Mouse (Mus musculus): ENCODE results near the gene Ctnnd2.

Ctnnd2 gene

DNA sequence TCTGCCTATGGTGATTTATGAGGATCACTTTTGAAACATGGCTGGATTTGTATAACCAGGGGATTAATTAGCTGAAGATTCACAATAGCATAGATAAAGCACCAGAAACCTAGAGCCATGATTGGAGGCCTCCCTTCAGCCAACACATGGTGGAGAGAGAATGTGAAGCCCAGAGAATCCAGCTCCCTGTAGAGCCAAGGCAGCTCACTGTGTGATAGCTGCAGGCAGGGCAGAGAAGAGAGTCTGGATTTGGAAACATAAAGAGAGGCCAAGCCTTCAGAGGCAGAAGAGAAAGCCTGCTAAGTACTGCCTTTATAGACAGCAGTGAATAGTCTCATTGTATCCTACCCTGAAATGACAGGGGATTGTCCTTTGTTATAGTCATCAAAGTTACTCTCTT lies 340.7 kb downstream of the Ctnnd2 start:
- DNase-seq (ENCODE audit: low read depth, low spot score): peak; percentile 14

- no peak for DNase-seq (ENCODE audit: low read depth, low spot score)
These were observed 343.0 kb downstream of the Ctnnd2 start for GRCm38 (mm10) chr15:30515425-30515824.

DNA sequence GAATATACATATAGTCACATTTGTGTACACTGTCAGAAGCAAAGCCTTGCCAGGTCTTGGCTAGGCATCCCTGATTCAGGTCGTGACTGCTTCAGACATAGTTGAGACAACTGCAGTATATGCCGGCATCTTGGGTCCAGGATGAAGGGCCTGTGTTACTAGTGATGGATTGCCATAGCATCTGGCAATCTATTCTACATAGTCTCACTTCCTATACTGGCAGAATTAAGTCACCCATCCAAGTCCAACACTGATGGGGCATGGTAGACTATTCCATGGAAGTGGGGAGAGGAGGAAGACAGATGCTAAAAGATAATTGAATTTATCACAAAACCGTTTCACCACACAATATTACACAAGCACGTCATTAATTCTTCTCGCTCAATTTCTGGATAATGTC lies 369.1 kb downstream of the Ctnnd2 start:
- DNase-seq (ENCODE audit: low read depth, low spot score): no peak

DNA sequence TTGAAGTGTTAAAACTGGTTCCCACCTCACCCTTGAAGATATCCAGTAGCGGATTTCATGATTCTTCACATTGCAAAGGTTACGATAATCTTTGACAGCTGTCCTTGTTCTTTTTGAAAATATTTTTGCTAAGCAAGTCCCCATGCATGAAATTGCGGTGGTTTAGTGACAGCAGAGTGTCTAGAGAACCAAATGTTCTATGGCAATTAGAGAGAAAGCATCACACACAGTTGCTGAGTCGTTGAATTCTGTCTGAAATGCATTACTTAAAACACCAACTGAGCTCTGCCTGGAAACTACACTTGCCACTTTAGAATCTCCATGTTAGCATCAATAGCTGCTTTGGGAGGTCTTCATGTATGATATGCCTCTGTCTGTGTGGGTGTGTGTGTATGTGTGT lies 375.9 kb downstream of the Ctnnd2 start:
- DNase-seq (ENCODE audit: low read depth, low spot score): no peak

GRCm38 (mm10) chr15:30550956-30551355 lies 378.6 kb downstream of the Ctnnd2 start:
- no peak for DNase-seq (ENCODE audit: low read depth, low spot score)

- DNase-seq (ENCODE audit: low read depth, low spot score): no peak
These were observed 381.6 kb downstream of the Ctnnd2 start for GRCm38 (mm10) chr15:30553910-30554406.

DNA sequence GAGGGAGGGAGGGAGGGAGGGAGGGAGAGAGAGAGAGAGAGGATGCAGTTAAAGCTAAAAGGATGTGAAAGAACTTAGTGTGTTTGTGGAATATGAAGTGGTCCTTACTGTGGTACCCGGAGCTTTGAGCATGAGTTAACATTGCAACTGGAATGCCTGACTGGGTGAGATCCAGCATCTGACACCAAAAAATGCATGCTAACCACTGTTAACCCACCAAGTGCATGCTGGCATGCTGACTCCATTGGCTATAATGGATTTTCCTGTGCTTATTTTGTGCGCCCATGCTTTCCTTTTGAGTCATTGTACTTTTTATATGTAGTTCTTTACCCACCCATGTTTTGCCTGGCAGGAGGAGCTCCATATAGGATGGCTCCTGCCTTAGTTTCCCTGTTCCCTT lies 383.4 kb downstream of the Ctnnd2 start:
- no peak for DNase-seq (ENCODE audit: low read depth, low spot score)

DNA sequence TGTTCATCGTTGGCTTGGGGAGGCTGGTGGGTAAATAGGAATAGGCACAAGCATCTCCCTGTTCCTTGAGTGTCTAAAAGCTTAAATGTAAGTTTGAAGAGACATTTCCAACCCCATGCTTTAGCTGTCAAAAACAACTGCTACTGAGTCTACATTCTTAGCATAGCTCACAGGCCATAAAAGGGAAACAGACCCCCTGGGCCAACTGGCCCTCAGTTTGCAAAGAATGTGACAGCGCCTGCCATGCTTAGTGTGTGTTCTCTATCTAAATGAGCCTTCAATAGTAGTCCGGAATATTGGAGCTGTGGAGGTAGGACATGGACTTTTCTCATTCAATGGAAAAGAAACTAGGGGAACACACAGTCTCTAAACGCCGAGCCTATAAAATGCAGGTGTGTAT lies 390.0 kb downstream of the Ctnnd2 start:
- peak; percentile 25 for DNase-seq (ENCODE audit: low read depth, low spot score)

DNA sequence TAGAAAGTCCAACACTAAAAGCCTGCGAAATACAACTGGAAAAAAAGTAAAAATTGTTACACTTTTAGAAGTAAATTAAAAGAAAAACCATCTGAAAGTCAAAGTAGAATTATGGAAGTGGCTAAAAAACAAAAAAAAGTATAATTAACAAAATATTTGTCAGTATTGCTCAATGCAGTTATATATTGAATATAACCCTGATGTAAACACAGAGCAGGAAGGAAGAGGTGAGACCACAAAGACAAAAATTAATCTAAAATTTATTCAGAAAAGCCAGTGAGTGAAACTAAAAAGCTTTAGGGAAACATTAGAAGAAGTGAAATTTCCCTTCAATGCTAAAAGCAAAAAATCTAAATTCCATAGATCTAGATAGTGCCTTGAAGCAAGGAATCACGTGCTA lies 392.2 kb downstream of the Ctnnd2 start:
- no peak for DNase-seq (ENCODE audit: low read depth, low spot score)

DNA sequence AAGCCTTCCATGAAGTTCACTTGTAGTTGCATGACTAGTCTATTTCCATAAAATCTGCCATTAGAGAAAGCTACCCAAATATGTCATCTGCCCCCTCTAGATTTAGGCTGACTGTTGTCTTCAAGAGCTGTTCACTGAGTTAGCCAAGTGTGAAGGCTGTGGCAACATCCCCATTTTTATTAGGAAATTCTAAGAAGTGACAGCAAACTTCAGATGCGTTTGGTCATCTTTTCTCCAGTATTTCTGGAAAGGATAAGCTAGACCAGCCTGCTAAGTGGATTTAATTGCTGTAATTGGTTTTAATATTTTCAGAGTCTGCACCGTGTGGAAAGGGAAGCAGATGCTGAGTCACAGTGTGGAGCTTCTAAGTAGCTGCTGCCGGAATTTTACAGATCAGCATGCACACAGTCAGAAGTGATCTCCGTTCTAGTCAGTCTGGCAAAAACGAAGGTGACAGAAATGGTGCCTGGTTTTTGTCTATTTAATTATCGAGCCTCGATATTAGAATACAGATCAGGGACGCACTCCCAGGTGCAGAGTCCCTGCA lies 397.9 kb downstream of the Ctnnd2 start:
- DNase-seq (ENCODE audit: low read depth, low spot score): no peak

DNA sequence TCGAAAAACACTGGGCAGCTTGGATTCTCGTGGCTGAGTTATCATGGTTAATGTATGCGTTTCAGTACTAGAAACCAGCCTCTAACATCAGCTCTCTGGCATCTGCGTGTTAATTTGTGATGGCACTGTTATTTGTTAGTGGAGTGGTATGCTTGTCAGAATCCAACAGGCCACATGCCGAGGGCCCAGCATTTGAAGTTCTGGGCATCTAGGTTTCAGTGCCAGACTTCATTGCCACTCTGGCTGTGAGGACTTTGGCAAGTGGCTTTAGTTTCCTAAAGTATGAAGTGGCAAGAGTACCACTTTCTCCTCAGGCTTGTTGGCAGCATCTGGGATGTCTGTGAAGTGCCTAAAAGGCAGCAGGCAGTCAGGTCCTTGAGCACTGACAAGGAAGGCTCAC lies 415.1 kb downstream of the Ctnnd2 start:
- no peak for DNase-seq (ENCODE audit: low read depth, low spot score)

DNA sequence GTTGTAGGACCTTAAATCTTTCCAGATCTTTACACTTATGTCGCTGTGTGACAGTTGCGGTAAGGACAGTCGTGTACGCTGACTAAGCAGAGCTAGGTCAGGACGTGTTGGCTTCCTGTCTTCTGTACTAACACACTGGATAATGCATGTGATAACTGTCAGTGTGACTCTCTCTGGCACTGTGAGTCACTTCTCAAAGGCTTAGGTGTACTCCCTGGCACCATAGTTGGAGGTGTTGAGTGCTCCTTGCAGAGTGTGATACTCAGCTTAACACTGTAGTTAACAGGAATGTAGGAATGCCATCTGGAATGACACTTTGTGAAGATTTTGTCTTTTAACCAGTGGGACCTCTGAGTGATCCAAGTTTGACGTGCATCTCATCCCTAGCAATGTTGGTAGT lies 418.5 kb downstream of the Ctnnd2 start:
- DNase-seq (ENCODE audit: low read depth, low spot score): no peak

DNA sequence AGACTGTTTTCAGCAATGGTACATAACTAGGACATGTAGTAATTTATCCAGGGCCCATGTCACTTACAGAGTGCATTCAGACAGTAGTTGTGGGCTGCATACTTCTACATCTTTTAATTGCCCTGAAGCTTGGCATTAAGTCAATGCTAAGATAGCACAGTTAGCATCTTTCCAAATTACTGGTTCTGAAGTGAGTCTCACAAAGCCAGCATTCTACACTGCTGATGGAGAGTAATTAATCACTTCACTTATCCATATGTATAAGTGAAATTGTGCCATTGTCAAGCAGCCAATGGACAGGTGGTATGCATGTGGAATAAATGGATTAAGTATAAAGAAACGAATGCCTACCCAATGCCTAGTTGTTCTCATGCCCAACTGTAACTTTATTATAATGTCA lies 423.1 kb downstream of the Ctnnd2 start:
- DNase-seq (ENCODE audit: low read depth, low spot score): no peak

DNA sequence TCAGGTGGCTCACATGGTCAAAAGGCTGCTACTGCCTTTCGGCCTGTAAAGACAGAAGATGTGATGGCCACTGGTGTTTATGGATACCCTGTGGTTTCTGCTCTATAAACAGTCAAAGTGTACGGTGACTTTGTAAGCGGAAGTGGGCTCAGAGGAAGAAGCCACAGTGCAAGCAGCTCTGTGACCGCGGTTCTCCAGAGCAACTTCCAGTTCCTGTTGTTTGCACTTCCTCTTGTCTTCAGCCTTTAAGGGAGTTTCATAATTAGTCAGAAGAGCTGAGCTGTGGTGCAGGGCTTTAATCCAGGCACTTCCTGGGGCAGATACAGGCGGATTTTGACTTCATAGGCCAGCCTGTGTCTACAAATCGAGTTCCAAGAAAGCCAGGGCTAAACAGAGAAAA lies 438.2 kb downstream of the Ctnnd2 start:
- no peak for DNase-seq (ENCODE audit: low read depth, low spot score)

DNA sequence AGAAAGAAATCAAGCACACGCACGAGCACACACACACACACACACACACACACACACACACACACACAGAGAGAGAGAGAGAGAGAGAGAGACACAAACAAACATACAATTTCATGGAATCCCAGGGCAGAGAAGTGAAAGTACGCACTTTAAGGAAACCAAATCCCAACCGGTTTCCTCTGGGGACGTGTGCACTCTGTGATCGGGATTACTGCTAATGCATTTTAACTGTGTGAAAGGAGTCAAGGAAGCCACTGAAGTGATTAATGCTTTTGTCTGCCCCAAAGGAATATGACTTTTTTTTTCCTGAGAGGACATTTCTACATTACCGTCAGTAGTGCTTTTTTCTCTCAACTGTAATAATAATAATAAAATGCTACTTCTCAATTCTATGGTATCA lies 443.1 kb downstream of the Ctnnd2 start:
- DNase-seq (ENCODE audit: low read depth, low spot score): no peak

DNA sequence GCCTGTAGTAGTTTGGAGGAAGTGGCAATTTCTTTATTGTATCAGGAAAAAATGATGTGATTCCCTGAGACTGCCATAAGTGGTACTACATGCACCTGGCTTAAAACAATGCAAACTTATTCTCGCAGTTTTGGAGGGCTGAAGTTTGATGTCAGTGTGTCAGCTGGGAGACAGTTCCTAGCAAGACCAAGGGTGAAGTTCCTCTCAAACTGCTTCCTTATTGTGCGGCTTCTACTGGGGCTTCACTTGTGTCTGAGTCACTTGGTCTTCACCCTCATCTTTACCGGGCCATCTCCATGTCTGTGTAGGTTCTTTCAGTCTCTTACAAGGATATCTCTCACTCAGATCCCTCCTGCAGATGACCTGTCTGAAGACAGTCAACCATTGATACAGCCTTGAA lies 444.5 kb downstream of the Ctnnd2 start:
- DNase-seq (ENCODE audit: low read depth, low spot score): no peak

DNA sequence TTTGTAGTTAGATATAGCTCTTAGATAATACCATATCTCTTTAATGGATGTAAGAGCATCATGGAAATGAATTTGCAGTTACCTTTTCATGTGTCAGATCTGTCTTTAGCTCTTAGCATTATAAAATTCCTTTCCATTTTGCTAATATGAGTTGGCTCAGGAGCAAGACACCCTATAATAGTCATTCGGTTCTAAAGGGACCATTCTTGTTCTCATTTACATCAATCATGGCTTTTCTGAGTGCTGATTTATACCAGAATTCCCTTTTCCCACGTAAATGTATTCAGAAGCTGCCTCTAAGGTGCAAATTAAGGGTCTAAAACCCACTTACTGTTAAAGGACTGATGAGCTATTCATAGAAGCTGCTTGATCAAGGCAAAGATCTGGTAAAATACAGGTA lies 445.5 kb downstream of the Ctnnd2 start:
- no peak for DNase-seq (ENCODE audit: low read depth, low spot score)

DNA sequence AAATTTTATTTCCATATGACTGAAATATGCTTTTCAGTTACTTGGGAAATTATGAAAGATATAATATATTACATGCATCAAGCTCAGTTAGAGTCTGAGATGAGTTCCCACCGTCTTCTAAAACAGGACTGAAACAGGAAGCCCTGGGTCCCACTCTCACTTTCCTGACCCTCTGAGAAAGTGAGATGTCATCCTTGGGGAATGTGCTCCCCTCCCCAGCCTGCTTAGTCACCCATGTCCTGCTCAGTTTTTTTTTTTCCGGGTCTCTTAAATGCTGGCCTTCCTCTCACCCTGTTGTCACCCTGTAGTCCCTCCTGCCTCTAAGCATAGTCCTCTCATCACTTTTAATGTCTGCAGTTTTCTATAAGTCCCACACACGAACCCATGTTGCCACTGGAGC lies 456.1 kb downstream of the Ctnnd2 start:
- no peak for DNase-seq (ENCODE audit: low read depth, low spot score)

DNA sequence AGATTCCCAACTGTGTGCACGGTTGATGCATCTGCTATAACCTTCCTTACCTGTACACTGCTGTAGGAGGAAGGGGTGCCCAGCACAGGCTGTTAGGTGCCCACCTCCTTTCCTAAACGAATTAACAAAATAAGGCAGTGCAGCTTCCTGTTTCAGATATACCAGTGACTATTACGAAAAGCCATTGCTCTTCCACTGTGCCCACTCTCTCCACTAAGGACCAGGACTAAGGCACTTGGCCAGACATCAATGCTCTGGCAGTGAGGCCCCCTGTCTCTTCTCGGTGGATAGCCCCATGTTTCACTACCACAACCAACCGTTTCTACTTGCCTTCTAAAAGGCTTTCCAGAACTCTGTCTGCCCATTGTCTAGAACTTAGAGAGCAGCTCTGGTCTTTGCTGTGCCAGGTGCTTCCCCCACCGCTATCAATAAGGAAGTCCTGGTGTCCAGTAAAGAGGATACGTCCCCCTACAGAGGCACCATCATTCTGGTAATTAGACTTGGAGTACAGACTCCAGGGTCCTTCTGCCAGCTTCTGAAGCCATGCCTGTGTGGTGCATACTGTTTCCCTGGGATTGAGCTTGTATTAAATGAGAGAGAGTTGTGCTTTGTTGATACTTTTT lies 459.8 kb downstream of the Ctnnd2 start:
- DNase-seq (ENCODE audit: low read depth, low spot score): no peak

- DNase-seq (ENCODE audit: low read depth, low spot score): no peak
These were observed 461.5 kb downstream of the Ctnnd2 start for GRCm38 (mm10) chr15:30633917-30634316.

DNA sequence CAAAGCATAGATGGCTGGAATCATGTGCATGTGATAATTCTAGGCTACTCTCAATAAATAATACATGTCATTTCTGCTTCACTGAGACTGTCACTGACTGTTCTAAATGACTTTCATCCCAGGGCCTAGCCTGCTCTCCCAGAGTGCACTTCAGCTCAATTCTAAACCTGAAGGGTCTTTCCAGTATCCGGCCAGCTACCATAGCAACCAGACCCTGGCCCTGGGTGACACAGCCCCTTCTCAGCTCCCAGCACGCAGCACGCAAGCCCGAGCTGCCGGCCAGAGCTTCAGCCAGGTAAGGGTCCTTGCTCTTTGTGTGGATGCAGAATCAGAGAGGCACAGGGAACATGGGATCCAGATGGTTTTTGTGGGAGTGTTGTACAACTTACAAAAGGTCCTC lies 462.1 kb downstream of the Ctnnd2 start:
- no peak for DNase-seq (ENCODE audit: low read depth, low spot score)

DNA sequence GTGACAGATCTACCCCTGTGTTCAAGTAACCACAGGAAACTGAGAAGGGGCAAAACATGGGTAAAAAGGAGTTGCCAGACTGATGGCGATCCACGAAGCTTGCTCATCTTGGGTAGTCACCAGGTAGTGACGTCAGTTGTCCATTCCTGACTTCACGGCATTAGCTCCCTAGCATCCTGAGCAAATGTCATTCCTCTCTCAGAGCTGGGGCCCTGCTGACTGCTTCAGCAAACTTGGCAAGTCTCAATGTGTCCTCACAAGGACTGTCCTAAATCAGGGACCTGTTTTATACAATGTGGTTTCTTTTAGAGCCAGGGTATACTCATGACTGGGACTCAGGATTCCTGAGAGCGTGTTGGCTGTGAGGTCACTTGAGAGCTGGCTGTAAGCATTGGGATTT lies 468.3 kb downstream of the Ctnnd2 start:
- no peak for DNase-seq (ENCODE audit: low read depth, low spot score)

DNA sequence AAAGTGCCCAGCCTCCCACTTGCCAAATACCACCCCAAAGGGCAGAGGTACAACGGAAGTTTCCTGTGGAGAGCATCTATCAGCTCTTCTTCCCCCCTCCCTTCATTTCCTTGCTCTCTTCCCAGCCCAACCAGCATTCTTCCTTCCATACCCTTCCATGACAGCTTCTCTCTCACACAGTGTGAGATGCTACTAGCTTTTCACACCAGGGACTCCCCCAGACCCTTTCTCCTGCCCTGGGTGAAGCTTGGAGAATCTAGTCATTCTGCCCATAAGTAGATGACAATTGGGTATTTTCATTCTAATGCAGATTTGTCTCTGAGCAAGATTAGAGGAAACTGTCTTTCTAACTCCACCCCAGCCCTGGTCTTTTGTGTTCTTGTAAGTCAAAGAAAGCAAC lies 473.3 kb downstream of the Ctnnd2 start:
- peak; percentile 71 for DNase-seq (ENCODE audit: low read depth, low spot score)

Measured in R1 (cell line).